Mouse (Mus musculus) limb, embryonic 10.5 days (tissue): Measurements from ENCODE around the gene Enpp4. TPM values are rescaled to one million over a fixed set of nuclear protein-coding genes. Genes with fewer than 3 reads are reported as not detected.
A peak's percentile ranks its signal among the peaks of the same experiment; 100 is the strongest.

Experiments
- DNase-seq: peaks from one replicate; pipeline ENCODE4 v3.0.0-alpha.2; 2017; ENCODE audit warnings: low spot score
- H3K27ac ChIP-seq: fragments of 300-500 bp; sonication (generic); 2 replicates; pipeline ENCODE4 v1.5.1; 2016; ENCODE audit warnings: mild to moderate bottlenecking
- H3K27me3 ChIP-seq: fragments of 300-500 bp; sonication (generic); 2 replicates; pipeline ENCODE4 v1.6.1; 2016; ENCODE audit warnings: low read depth, mild to moderate bottlenecking; ENCODE audit not compliant: poor library complexity, severe bottlenecking
- H3K36me3 ChIP-seq: fragments of 300-500 bp; sonication (generic); 2 replicates; pipeline ENCODE4 v1.6.1; 2016; ENCODE audit warnings: mild to moderate bottlenecking, moderate library complexity
- H3K4me1 ChIP-seq: fragments of 300-500 bp; sonication (generic); 2 replicates; pipeline ENCODE4 v1.6.1; 2016
- H3K4me3 ChIP-seq: fragments of 300-500 bp; sonication (generic); 2 replicates; pipeline ENCODE4 v1.5.1; 2016; ENCODE audit warnings: mild to moderate bottlenecking, moderate library complexity
- H3K9me3 ChIP-seq: fragments of 300-500 bp; sonication (generic); replicated peaks from 2 replicates; pipeline ENCODE4 v1.6.1; 2016; ENCODE audit warnings: mild to moderate bottlenecking
- WGBS: fragments of 180-500 bp; shearing (Covaris S2); methylation state at CpG from one replicate; pipeline ENCODE4 v1.1.7; 2016; 5-methylcytosine and 5-hydroxymethylcytosine counted together
- polyA plus RNA-seq: library from polyadenylated mRNA; unstranded; fragments of >200 nt; fragmentation: Nextera tagmentation; extraction: Ambion mirVana; gene quantifications from 2 replicates; pipeline ENCODE4 v1.2.1, GENCODE M21; 2016

Gene Enpp4
- polyA plus RNA-seq, 1 experiment from 2014 or later: 2.4 TPM

- no peaks in the 10 kb centered on the region for H3K36me3 ChIP-seq
- 0 out of 2 replicates have a peak, but pooled peaks cover 11% of the 10 kb centered on the region for H3K4me1 ChIP-seq
- H3K27ac ChIP-seq: peak within 1 kb of the TSS; percentile 61
- WGBS: 1% methylated on average over 31 of the region's 31 CpGs
- DNase-seq: peak; percentile 81
- H3K27me3 ChIP-seq: peaks cover 11% of the 10 kb centered on the region
- peak within 1 kb of the TSS; percentile 72 for H3K4me3 ChIP-seq
- no peaks in the 10 kb centered on the region for H3K9me3 ChIP-seq
Observed at GRCm38 (mm10) chr17:44078631-44079350, 26.8 kb downstream of the Enpp4 start, which contains the start of gene Enpp5. Enpp5 (plus strand) TSS chr17:44078813.

GRCm38 (mm10) chr17:44077843-44078160 lies 27.8 kb downstream of the Enpp4 start:
- 0 out of 2 replicates have a peak, but pooled peaks cover 11% of the 10 kb centered on the region for H3K4me1 ChIP-seq
- no peaks in the 10 kb centered on the region for H3K36me3 ChIP-seq
- WGBS: 72% methylated on average over 2 of the region's 2 CpGs
- H3K27ac ChIP-seq: no peak overlapping the region
- no peak for DNase-seq
- no peak overlapping the region for H3K4me3 ChIP-seq
- peaks cover 11% of the 10 kb centered on the region for H3K27me3 ChIP-seq
- H3K9me3 ChIP-seq: no peaks in the 10 kb centered on the region

- H3K4me1 ChIP-seq: 0 out of 2 replicates have a peak, but pooled peaks cover 11% of the 10 kb centered on the region
- no peak for DNase-seq
- H3K36me3 ChIP-seq: no peaks in the 10 kb centered on the region
- no peak overlapping the region for H3K4me3 ChIP-seq
- H3K27me3 ChIP-seq: peaks cover 11% of the 10 kb centered on the region
- WGBS: 85% methylated on average over 12 of the region's 12 CpGs
- no peaks in the 10 kb centered on the region for H3K9me3 ChIP-seq
- H3K27ac ChIP-seq: no peak overlapping the region
Observed at GRCm38 (mm10) chr17:44077146-44077842, 28.3 kb downstream of the Enpp4 start.

GRCm38 (mm10) chr17:44076051-44076680 lies 29.4 kb downstream of the Enpp4 start:
- no peaks in the 10 kb centered on the region for H3K36me3 ChIP-seq
- 0 out of 2 replicates have a peak, but pooled peaks cover 11% of the 10 kb centered on the region for H3K4me1 ChIP-seq
- DNase-seq: no peak
- H3K27ac ChIP-seq: no peak overlapping the region
- peaks cover 11% of the 10 kb centered on the region for H3K27me3 ChIP-seq
- WGBS: 63% methylated on average over 6 of the region's 6 CpGs
- no peak overlapping the region for H3K4me3 ChIP-seq
- H3K9me3 ChIP-seq: no peaks in the 10 kb centered on the region

GRCm38 (mm10) chr17:44075601-44076000 lies 30.0 kb downstream of the Enpp4 start:
- no peak overlapping the region for H3K27ac ChIP-seq
- H3K27me3 ChIP-seq: peaks cover 11% of the 10 kb centered on the region
- WGBS: 86% methylated on average over 3 of the region's 3 CpGs
- 0 out of 2 replicates have a peak, but pooled peaks cover 11% of the 10 kb centered on the region for H3K4me1 ChIP-seq
- H3K36me3 ChIP-seq: no peaks in the 10 kb centered on the region
- H3K9me3 ChIP-seq: no peaks in the 10 kb centered on the region
- DNase-seq: no peak
- H3K4me3 ChIP-seq: no peak overlapping the region

GRCm38 (mm10) chr17:44071680-44072079 lies 33.9 kb downstream of the Enpp4 start:
- no peak for DNase-seq
- H3K27me3 ChIP-seq: no peaks in the 10 kb centered on the region
- no peak overlapping the region for H3K4me3 ChIP-seq
- no peaks in the 10 kb centered on the region for H3K9me3 ChIP-seq
- H3K4me1 ChIP-seq: no peaks in the 10 kb centered on the region
- no peaks in the 10 kb centered on the region for H3K36me3 ChIP-seq
- no peak overlapping the region for H3K27ac ChIP-seq

GRCm38 (mm10) chr17:44068876-44069275 lies 36.7 kb downstream of the Enpp4 start:
- no peaks in the 10 kb centered on the region for H3K9me3 ChIP-seq
- no peaks in the 10 kb centered on the region for H3K36me3 ChIP-seq
- H3K4me3 ChIP-seq: no peak overlapping the region
- no peak for DNase-seq
- H3K4me1 ChIP-seq: no peaks in the 10 kb centered on the region
- H3K27ac ChIP-seq: no peak overlapping the region
- WGBS: 78% methylated on average over 6 of the region's 6 CpGs
- H3K27me3 ChIP-seq: no peaks in the 10 kb centered on the region

GRCm38 (mm10) chr17:44061289-44061890 lies 44.2 kb downstream of the Enpp4 start:
- no peaks in the 10 kb centered on the region for H3K9me3 ChIP-seq
- H3K27me3 ChIP-seq: no peaks in the 10 kb centered on the region
- no peaks in the 10 kb centered on the region for H3K36me3 ChIP-seq
- no peak overlapping the region for H3K4me3 ChIP-seq
- no peak for DNase-seq
- H3K4me1 ChIP-seq: no peaks in the 10 kb centered on the region
- 83% methylated on average over 5 of the region's 5 CpGs for WGBS
- no peak overlapping the region for H3K27ac ChIP-seq

GRCm38 (mm10) chr17:44060781-44061180 lies 44.8 kb downstream of the Enpp4 start:
- no peaks in the 10 kb centered on the region for H3K4me1 ChIP-seq

GRCm38 (mm10) chr17:44058145-44058544 lies 47.5 kb downstream of the Enpp4 start:
- H3K9me3 ChIP-seq: no peaks in the 10 kb centered on the region
- no peaks in the 10 kb centered on the region for H3K27me3 ChIP-seq
- H3K27ac ChIP-seq: no peak overlapping the region
- H3K36me3 ChIP-seq: no peaks in the 10 kb centered on the region
- no peaks in the 10 kb centered on the region for H3K4me1 ChIP-seq
- no peak overlapping the region for H3K4me3 ChIP-seq
- DNase-seq: no peak

More at GRCm38 (mm10) chr17:44060781-44061180, 44.8 kb downstream of the Enpp4 start:
- WGBS: 100% methylated on average over 1 of the region's 1 CpGs
- Histone ChIP-seq H3K27ac (no peak overlapping the region), H3K36me3 (no peaks in the 10 kb centered on the region), H3K4me3 (no peak overlapping the region), H3K9me3 (no peaks in the 10 kb centered on the region), H3K27me3 (no peaks in the 10 kb centered on the region)
- DNase-seq: no peak

- no peaks in the 10 kb centered on the region for H3K4me1 ChIP-seq
- H3K27ac ChIP-seq: no peak overlapping the region
- DNase-seq: no peak
- H3K4me3 ChIP-seq: no peak overlapping the region
- 92% methylated on average over 1 of the region's 1 CpGs for WGBS
- H3K36me3 ChIP-seq: no peaks in the 10 kb centered on the region
- no peaks in the 10 kb centered on the region for H3K27me3 ChIP-seq
- H3K9me3 ChIP-seq: no peaks in the 10 kb centered on the region
Observed at GRCm38 (mm10) chr17:44057123-44057522, 48.5 kb downstream of the Enpp4 start.

- Histone ChIP-seq H3K4me3 (no peak overlapping the region), H3K27ac (no peak overlapping the region), H3K27me3 (no peaks in the 10 kb centered on the region), H3K36me3 (no peaks in the 10 kb centered on the region), H3K9me3 (no peaks in the 10 kb centered on the region), H3K4me1 (no peaks in the 10 kb centered on the region)
- DNase-seq: no peak
- 82% methylated on average over 4 of the region's 4 CpGs for WGBS
Observed at GRCm38 (mm10) chr17:44053427-44053826, 52.2 kb downstream of the Enpp4 start.
